In genomic region chr13:19365596-19365995, GRCm38 (mm10) we compare ENCODE assay signal across 9 mouse cellular contexts. TPM values are rescaled to one million over a fixed set of nuclear protein-coding genes. Genes with fewer than 3 reads are reported as not detected.
DNase-seq lines count a peak whose midpoint lies in the region; ATAC-seq lines count a peak whose summit lies in the region.
"Had no signal": no experiment of that assay in that cellular context is flagged by ENCODE, and none has a peak within 500 bp of the region (broad histone marks: within the 10 kb centered on the region; RNA-seq: fewer than 3 reads in every experiment).

No protein-coding gene starts in this region.

- peak; percentile 90 for ATAC-seq in frontal cortex, adult (ENCODE audit: low TSS enrichment)
- ATAC-seq in kidney, embryonic 14.5 days (ENCODE audit: low FRiP score, low TSS enrichment): peak; percentile 73
- ATAC-seq in liver, embryonic 13.5 days (ENCODE audit: low read depth): peak; percentile 47; the same call in 1 of the 2 replicates
- ATAC-seq in neural tube, embryonic 11.5 days (ENCODE audit: insufficient read depth, low FRiP score, low TSS enrichment): no peak

- no peak overlapping the region for H3K9ac ChIP-seq in kidney, embryonic 14.5 days (ENCODE audit: low read depth, low read length)
- H3K9ac ChIP-seq in liver, embryonic 13.5 days: no peak overlapping the region
- no peak overlapping the region for H3K9ac ChIP-seq in neural tube, embryonic 11.5 days (ENCODE audit: low read length)
- H3K9ac ChIP-seq: heart, embryonic 13.5 days had no signal

- no peaks in the 10 kb centered on the region for H3K9me3 ChIP-seq in kidney, embryonic 14.5 days (ENCODE audit: control insufficient read depth, low read length)
- H3K9me3 ChIP-seq in liver, embryonic 13.5 days (replicated peaks): no peaks in the 10 kb centered on the region
- no peaks in the 10 kb centered on the region for H3K9me3 ChIP-seq in neural tube, embryonic 11.5 days (ENCODE audit: control insufficient read depth, low read length)
- H3K9me3 ChIP-seq: heart, embryonic 13.5 days had no signal

- H3K27ac ChIP-seq in kidney, embryonic 14.5 days (ENCODE audit: low read depth, low read length): no peak overlapping the region
- H3K27ac ChIP-seq in liver, embryonic 13.5 days: no peak overlapping the region
- no peak overlapping the region for H3K27ac ChIP-seq in neural tube, embryonic 11.5 days (ENCODE audit: low read depth, low read length)
- H3K27ac ChIP-seq: heart, embryonic 13.5 days had no signal

- H3K4me3 ChIP-seq in kidney, embryonic 14.5 days (ENCODE audit: low read length): no peak overlapping the region
- H3K4me3 ChIP-seq in liver, embryonic 13.5 days (replicated peaks): no peak overlapping the region
- no peak overlapping the region for H3K4me3 ChIP-seq in neural tube, embryonic 11.5 days (ENCODE audit: low read depth, low read length)
- H3K4me3 ChIP-seq: heart, embryonic 13.5 days had no signal

- H3K4me2 ChIP-seq in kidney, embryonic 14.5 days (replicated peaks; ENCODE audit: low read depth, low read length): no peak overlapping the region
- no peak overlapping the region for H3K4me2 ChIP-seq in liver, embryonic 13.5 days
- no peak overlapping the region for H3K4me2 ChIP-seq in neural tube, embryonic 11.5 days (ENCODE audit: low read depth)
- H3K4me2 ChIP-seq: heart, embryonic 13.5 days had no signal

- H3K4me1 ChIP-seq in kidney, embryonic 14.5 days (ENCODE audit: control insufficient read depth, insufficient read depth, low read length): no peaks in the 10 kb centered on the region
- H3K4me1 ChIP-seq in liver, embryonic 13.5 days (replicated peaks): no peaks in the 10 kb centered on the region
- no peaks in the 10 kb centered on the region for H3K4me1 ChIP-seq in neural tube, embryonic 11.5 days (ENCODE audit: control insufficient read depth, insufficient read depth, low read length)
- H3K4me1 ChIP-seq: heart, embryonic 13.5 days had no signal

- no peaks in the 10 kb centered on the region for H3K27me3 ChIP-seq in kidney, embryonic 14.5 days (ENCODE audit: control insufficient read depth, insufficient read depth, low read length)
- no peaks in the 10 kb centered on the region for H3K27me3 ChIP-seq in liver, embryonic 13.5 days
- H3K27me3 ChIP-seq in neural tube, embryonic 11.5 days (ENCODE audit: control insufficient read depth, insufficient read depth, low read length): no peaks in the 10 kb centered on the region
- H3K27me3 ChIP-seq: heart, embryonic 13.5 days had no signal

- WGBS in kidney, embryonic 14.5 days: 37% methylated on average over 4 of the region's 4 CpGs
- WGBS in liver, embryonic 13.5 days (ENCODE audit: insufficient replicate concordance): 33% methylated on average over 4 of the region's 4 CpGs
- WGBS in neural tube, embryonic 11.5 days: 39% methylated on average over 4 of the region's 4 CpGs

- H3K36me3 ChIP-seq in kidney, embryonic 14.5 days (ENCODE audit: control insufficient read depth, insufficient read depth, low read length): peaks cover 17% of the 10 kb centered on the region; the same call in 1 of the 2 replicates
- peaks cover 4% of the 10 kb centered on the region; the same call in 1 of the 2 replicates for H3K36me3 ChIP-seq in liver, embryonic 13.5 days
- peaks cover 2% of the 10 kb centered on the region; the same call in 1 of the 2 replicates for H3K36me3 ChIP-seq in neural tube, embryonic 11.5 days (ENCODE audit: control insufficient read depth, insufficient read depth, low read length)

- DNase-seq in B cell, adult 2 months: peak; percentile 62 to 69
- DNase-seq in MEL-GATA-1-ER (ENCODE audit: extremely low read depth, low read depth): peak; percentile 29
- peak; percentile 87 for DNase-seq in cerebellum, adult 9-10 months
- no peak for DNase-seq in liver, embryonic 13.5 days
- DNase-seq in neural tube, embryonic 11.5 days (ENCODE audit: low spot score): peak; percentile 64
- peak; percentile 71 for DNase-seq in thymus, postnatal 4 days

RNA-seq across cellular contexts. Expression of gene Stard3nl, which starts 30.0 kb away (rescaled TPM):
- polyA plus RNA-seq in kidney, embryonic 14.5 days (2014; fragmentation: Nextera tagmentation; extraction: Ambion mirVana): 107 and 112 TPM in 2 replicates
- polyA plus RNA-seq in liver, embryonic 13.5 days (2015; fragmentation: Nextera tagmentation; extraction: Ambion mirVana): 30.7 and 34.6 TPM in 2 replicates
- 132 and 133 TPM in 2 replicates for polyA plus RNA-seq in neural tube, embryonic 11.5 days (2014; fragmentation: Nextera tagmentation; extraction: Ambion mirVana)
